Mouse (Mus musculus): ENCODE results near the gene Prkce. TPM values are rescaled to one million over a fixed set of nuclear protein-coding genes. Genes with fewer than 3 reads are reported as not detected.

Gene Prkce
- polyA plus RNA-seq, 1 experiment from 2014 or later = 35.7 TPM

DNA sequence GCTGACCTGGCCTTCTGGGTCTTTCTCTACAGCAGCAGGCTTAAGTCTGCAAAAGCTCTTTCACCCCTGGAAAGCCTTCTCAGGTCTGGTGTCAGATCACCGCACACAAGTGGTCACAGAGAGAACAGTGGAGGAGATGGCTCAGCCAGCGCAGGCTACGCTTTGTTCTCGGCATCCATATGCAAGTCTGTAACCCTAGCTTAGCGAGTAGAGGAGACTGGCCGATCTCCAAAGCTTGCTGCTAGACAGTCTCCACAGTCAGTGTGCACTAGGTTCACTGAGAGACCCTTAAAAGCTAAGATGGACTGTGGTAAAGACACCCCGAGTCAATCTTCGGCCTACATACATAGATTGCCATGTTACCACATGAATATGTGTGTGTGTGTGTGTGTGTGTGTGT lies 164.2 kb downstream of the Prkce start:
- no peak overlapping the region for H3K27ac ChIP-seq (ENCODE audit: low read depth, low read length)
- H3K4me1 ChIP-seq (ENCODE audit: control insufficient read depth, insufficient read depth, low read depth, low read length) = peaks cover 23% of the 10 kb centered on the region
- H3K9ac ChIP-seq (ENCODE audit: low read depth, low read length) = no peak overlapping the region
- ATAC-seq = no peak
- H3K4me2 ChIP-seq (ENCODE audit: low read length) = no peak overlapping the region
- WGBS = 76% methylated on average over 8 of the region's 8 CpGs
- no peaks in the 10 kb centered on the region for H3K36me3 ChIP-seq (ENCODE audit: control insufficient read depth, insufficient read depth, low read length)
- H3K9me3 ChIP-seq (ENCODE audit: control insufficient read depth, low read length) = no peaks in the 10 kb centered on the region
- no peaks in the 10 kb centered on the region for H3K27me3 ChIP-seq (replicated peaks; ENCODE audit: control insufficient read depth, insufficient read depth, low read length)
- no peak overlapping the region for H3K4me3 ChIP-seq (ENCODE audit: low read length)

DNA sequence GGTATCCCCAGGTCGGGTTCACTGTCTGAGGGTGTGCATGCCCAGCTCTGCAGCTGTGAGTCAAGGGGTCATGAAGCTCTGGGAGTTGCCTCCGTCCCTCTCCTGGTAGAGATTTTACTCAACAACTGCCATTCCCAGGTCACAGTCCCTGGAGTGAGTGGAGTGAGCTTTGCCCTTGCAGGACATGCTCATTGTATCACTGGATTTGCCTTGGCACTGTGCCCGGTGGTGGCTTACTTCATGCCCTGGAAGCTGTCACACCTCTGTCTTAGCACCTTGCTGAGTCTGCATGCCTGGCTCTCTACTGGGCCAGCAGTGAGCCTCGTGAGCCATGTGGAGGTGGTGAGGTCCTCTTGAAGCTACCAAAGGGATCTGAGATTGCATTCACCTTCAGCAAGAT lies 167.4 kb downstream of the Prkce start:
- WGBS = 94% methylated on average over 4 of the region's 4 CpGs
- Histone ChIP-seq H3K36me3 (ENCODE audit: control insufficient read depth, insufficient read depth, low read length) (no peaks in the 10 kb centered on the region), H3K27ac (ENCODE audit: low read depth, low read length) (no peak overlapping the region), H3K4me1 (ENCODE audit: control insufficient read depth, insufficient read depth, low read depth, low read length) (peaks cover 14% of the 10 kb centered on the region), H3K9me3 (ENCODE audit: control insufficient read depth, low read length) (no peaks in the 10 kb centered on the region), H3K27me3 (replicated peaks; ENCODE audit: control insufficient read depth, insufficient read depth, low read length) (no peaks in the 10 kb centered on the region), H3K4me3 (ENCODE audit: low read length) (no peak overlapping the region), H3K4me2 (ENCODE audit: low read length) (no peak overlapping the region), H3K9ac (ENCODE audit: low read depth, low read length) (no peak overlapping the region)
- ATAC-seq = no peak

DNA sequence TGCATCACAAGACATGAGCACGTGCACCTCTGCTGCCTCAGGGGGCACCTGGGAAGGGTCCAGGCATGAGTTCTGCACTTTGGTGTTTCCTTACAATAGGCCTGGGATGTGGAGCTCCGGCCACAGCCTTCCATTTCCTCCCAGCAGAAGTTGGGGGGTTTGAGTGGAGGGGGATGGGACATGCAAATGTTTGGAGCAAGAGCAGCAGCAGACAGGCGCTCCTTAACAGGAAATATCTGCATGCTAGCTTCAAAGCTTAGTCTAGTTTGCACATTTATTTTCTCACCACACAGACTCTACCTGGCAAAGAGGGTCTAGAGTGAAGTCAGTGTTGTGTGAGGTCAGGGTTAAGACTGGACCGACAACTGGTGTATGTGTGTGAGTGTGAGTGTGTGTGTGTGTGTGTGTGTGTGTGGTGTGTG lies 169.1 kb downstream of the Prkce start:
- no peaks in the 10 kb centered on the region for H3K4me1 ChIP-seq (ENCODE audit: control insufficient read depth, insufficient read depth, low read depth, low read length)
- no peak overlapping the region for H3K27ac ChIP-seq (ENCODE audit: low read depth, low read length)
- no peaks in the 10 kb centered on the region for H3K27me3 ChIP-seq (replicated peaks; ENCODE audit: control insufficient read depth, insufficient read depth, low read length)
- 78% methylated on average over 4 of the region's 4 CpGs for WGBS
- no peaks in the 10 kb centered on the region for H3K36me3 ChIP-seq (ENCODE audit: control insufficient read depth, insufficient read depth, low read length)
- peak; percentile 37; the same call in 1 of the 2 replicates for ATAC-seq
- no peak overlapping the region for H3K4me2 ChIP-seq (ENCODE audit: low read length)
- no peak overlapping the region for H3K9ac ChIP-seq (ENCODE audit: low read depth, low read length)
- H3K9me3 ChIP-seq (ENCODE audit: control insufficient read depth, low read length) = no peaks in the 10 kb centered on the region
- H3K4me3 ChIP-seq (ENCODE audit: low read length) = no peak overlapping the region

DNA sequence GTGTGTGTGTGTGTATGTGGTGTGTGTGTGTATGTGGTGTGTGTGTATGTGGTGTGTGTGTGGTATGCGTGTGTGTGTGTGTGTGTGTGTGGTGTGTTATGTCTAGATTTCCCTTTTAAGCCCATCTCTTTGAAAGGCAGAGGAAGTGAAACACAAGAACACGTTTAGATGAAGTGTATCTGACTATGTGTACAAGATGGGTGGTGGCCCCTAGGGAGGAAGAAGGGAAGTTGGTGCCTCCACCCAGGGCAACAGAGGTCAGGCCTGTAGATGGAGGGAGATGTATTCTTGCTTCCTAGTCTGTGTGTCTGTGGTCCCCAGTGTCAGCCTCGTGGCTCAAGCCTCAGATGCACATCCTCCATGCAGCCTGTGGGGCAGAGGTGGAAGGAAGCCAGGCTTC lies 169.5 kb downstream of the Prkce start:
- Histone ChIP-seq H3K9me3 (ENCODE audit: control insufficient read depth, low read length) (no peaks in the 10 kb centered on the region), H3K27ac (ENCODE audit: low read depth, low read length) (no peak overlapping the region), H3K4me3 (ENCODE audit: low read length) (no peak overlapping the region), H3K27me3 (replicated peaks; ENCODE audit: control insufficient read depth, insufficient read depth, low read length) (no peaks in the 10 kb centered on the region), H3K4me1 (ENCODE audit: control insufficient read depth, insufficient read depth, low read depth, low read length) (no peaks in the 10 kb centered on the region), H3K36me3 (ENCODE audit: control insufficient read depth, insufficient read depth, low read length) (no peaks in the 10 kb centered on the region), H3K4me2 (ENCODE audit: low read length) (no peak overlapping the region), H3K9ac (ENCODE audit: low read depth, low read length) (no peak overlapping the region)
- ATAC-seq = no peak
- WGBS = 77% methylated on average over 3 of the region's 3 CpGs

DNA sequence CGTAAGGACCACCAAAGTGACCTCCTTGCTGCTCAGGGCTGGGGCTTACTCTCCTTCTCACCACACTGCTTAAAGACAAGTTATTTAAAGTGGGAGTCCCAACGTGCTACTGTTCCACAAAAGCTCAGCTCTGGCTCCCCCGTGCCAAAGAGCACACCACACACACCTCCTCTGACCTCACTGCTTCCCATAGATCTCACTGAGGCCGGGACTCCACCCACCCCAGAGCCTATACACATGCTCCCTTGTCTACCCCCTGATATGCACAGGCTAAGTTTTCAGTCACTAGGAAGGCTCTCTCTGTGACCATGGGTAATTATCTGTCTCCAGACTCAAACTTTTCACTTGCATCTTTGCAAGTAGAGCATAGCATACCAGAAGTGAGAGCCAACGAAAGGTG lies 170.7 kb downstream of the Prkce start:
- no peaks in the 10 kb centered on the region for H3K9me3 ChIP-seq (ENCODE audit: control insufficient read depth, low read length)
- H3K27ac ChIP-seq (ENCODE audit: low read depth, low read length) = no peak overlapping the region
- H3K4me1 ChIP-seq (ENCODE audit: control insufficient read depth, insufficient read depth, low read depth, low read length) = no peaks in the 10 kb centered on the region
- no peak overlapping the region for H3K9ac ChIP-seq (ENCODE audit: low read depth, low read length)
- H3K36me3 ChIP-seq (ENCODE audit: control insufficient read depth, insufficient read depth, low read length) = no peaks in the 10 kb centered on the region
- H3K27me3 ChIP-seq (replicated peaks; ENCODE audit: control insufficient read depth, insufficient read depth, low read length) = no peaks in the 10 kb centered on the region
- no peak for ATAC-seq
- H3K4me3 ChIP-seq (ENCODE audit: low read length) = no peak overlapping the region
- WGBS = 87% methylated on average over 5 of the region's 5 CpGs
- no peak overlapping the region for H3K4me2 ChIP-seq (ENCODE audit: low read length)

DNA sequence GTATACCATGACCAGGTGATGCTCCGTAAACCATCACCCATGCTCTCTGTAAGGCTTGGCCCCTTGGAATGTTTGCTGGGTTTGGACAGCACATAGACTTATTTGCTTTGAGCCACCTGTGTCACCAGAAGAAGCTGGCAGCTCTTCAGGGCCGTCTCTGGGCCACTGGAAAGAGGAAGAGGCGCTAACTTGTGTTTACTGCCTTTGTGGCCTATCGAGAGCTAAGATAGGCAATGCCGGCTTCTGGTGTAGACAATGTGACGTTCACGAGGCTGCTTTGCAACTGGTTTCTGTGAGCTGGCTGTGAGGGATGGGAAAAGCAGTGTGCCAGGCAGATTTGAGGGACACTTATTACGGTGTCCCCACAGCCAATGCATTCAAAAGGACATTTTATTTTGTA lies 176.4 kb downstream of the Prkce start:
- no peaks in the 10 kb centered on the region; the same call in 1 of the 2 replicates for H3K4me1 ChIP-seq (ENCODE audit: control insufficient read depth, insufficient read depth, low read depth, low read length)
- H3K9ac ChIP-seq (ENCODE audit: low read depth, low read length) = no peak overlapping the region
- no peaks in the 10 kb centered on the region for H3K27me3 ChIP-seq (replicated peaks; ENCODE audit: control insufficient read depth, insufficient read depth, low read length)
- no peaks in the 10 kb centered on the region for H3K36me3 ChIP-seq (ENCODE audit: control insufficient read depth, insufficient read depth, low read length)
- ATAC-seq = no peak
- no peak overlapping the region for H3K4me3 ChIP-seq (ENCODE audit: low read length)
- H3K4me2 ChIP-seq (ENCODE audit: low read length) = no peak overlapping the region
- 72% methylated on average over 8 of the region's 8 CpGs for WGBS
- H3K9me3 ChIP-seq (ENCODE audit: control insufficient read depth, low read length) = no peaks in the 10 kb centered on the region
- no peak overlapping the region for H3K27ac ChIP-seq (ENCODE audit: low read depth, low read length)

DNA sequence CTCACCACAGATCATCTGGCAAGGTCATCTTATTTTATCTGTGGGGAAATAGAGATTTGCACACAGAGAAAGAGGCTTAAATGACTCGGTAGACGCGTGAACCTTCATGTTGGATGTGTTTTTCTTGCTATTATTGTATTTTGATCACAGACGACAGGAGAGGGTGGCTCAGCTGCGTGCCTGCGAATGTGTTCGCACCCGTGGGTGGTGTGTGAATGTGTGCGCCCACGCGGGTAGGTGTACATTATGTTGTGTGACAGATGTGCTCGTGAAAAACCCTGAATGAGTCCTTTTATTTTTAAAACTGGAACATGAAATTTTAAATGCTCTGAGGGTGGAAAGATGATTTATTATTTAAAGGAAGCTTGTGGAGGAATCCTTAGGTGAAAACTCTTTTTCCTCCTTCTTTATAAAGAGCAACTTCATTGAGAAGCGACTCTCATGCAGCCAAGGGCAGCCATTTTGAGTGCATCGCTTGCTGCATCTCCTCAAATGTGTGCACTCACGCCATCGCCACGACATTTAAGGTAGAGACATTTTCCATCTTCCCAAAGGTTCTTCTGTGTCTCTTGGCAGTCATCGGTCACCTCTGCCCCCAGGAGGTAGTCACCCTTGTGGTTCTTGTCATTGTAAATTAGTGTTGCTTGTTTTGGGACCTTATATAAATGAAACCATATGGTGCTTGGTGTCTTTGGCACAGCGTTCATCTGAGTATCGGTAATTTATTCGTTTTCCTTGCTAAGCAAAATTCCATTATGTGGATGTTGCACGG lies 177.8 kb downstream of the Prkce start:
- no peak overlapping the region for H3K4me3 ChIP-seq (ENCODE audit: low read length)
- H3K9ac ChIP-seq (ENCODE audit: low read depth, low read length) = no peak overlapping the region
- no peak overlapping the region for H3K27ac ChIP-seq (ENCODE audit: low read depth, low read length)
- no peaks in the 10 kb centered on the region for H3K36me3 ChIP-seq (ENCODE audit: control insufficient read depth, insufficient read depth, low read length)
- WGBS = 77% methylated on average over 22 of the region's 22 CpGs
- H3K4me2 ChIP-seq (ENCODE audit: low read length) = no peak overlapping the region
- no peaks in the 10 kb centered on the region for H3K9me3 ChIP-seq (ENCODE audit: control insufficient read depth, low read length)
- no peak for ATAC-seq
- peaks cover 1% of the 10 kb centered on the region for H3K4me1 ChIP-seq (ENCODE audit: control insufficient read depth, insufficient read depth, low read depth, low read length)
- no peaks in the 10 kb centered on the region for H3K27me3 ChIP-seq (replicated peaks; ENCODE audit: control insufficient read depth, insufficient read depth, low read length)

DNA sequence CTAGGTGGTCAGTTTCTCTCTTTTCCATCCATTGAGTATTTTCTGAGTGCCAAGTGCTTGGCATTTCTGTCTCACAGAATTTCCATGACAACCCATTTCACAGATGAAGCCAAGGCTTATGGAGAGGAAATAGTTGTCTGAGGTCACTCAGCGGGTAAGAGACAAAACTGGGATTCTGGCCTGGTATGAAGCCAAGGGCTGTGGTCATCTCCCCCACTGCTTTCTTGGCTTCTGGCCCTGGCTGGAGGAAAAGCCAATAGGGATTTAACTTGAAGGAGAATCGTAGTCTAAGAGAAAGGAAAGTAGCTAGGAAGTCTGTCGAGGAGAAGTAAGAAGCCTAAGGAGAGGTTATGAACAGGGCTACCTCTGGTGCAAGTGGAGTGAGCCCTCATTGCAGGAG lies 182.7 kb downstream of the Prkce start:
- H3K4me2 ChIP-seq (ENCODE audit: low read length) = peak overlapping the region; percentile 27; the same call in 1 of the 2 replicates
- peak; percentile 31; the same call in 1 of the 2 replicates for ATAC-seq

DNA sequence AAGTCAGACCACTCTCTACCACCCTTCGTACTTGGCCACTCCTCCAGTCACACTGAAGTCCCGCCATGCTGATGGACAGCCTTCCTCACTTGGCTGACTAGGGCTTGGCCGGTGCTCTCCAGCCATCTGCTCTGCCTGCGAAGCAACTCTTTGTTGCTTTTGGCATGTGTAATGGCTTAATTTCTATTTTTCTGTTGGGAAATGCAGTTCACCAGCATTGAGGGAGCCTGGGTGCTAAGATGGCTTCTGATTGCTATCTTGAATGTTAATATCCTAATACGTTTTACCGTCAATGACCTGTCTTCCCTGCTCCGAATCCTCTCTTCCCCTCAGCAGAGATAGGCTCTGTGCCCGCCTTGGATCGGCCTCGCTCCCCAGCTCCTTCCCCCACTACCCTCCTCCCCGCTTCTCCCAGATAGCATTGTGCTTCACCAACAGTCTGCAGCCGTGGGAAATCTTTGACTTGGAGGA lies 183.2 kb downstream of the Prkce start:
- 34% methylated on average over 12 of the region's 12 CpGs for WGBS
- no peaks in the 10 kb centered on the region for H3K27me3 ChIP-seq (replicated peaks; ENCODE audit: control insufficient read depth, insufficient read depth, low read length)
- peak; percentile 62 for ATAC-seq
- no peak overlapping the region for H3K9ac ChIP-seq (ENCODE audit: low read depth, low read length)
- peak overlapping the region; percentile 27 for H3K4me2 ChIP-seq (ENCODE audit: low read length)
- peaks cover 13% of the 10 kb centered on the region for H3K4me1 ChIP-seq (ENCODE audit: control insufficient read depth, insufficient read depth, low read depth, low read length)
- H3K36me3 ChIP-seq (ENCODE audit: control insufficient read depth, insufficient read depth, low read length) = no peaks in the 10 kb centered on the region
- peak overlapping the region; percentile 42 for H3K27ac ChIP-seq (ENCODE audit: low read depth, low read length)
- no peak overlapping the region for H3K4me3 ChIP-seq (ENCODE audit: low read length)
- no peaks in the 10 kb centered on the region for H3K9me3 ChIP-seq (ENCODE audit: control insufficient read depth, low read length)

More for the DNA sequence above, 182.7 kb downstream of the Prkce start:
- no peaks in the 10 kb centered on the region for H3K9me3 ChIP-seq (ENCODE audit: control insufficient read depth, low read length)
- no peak overlapping the region for H3K9ac ChIP-seq (ENCODE audit: low read depth, low read length)
- WGBS = 55% methylated on average over 3 of the region's 3 CpGs
- no peaks in the 10 kb centered on the region for H3K27me3 ChIP-seq (replicated peaks; ENCODE audit: control insufficient read depth, insufficient read depth, low read length)
- H3K4me3 ChIP-seq (ENCODE audit: low read length) = no peak overlapping the region
- peaks cover 11% of the 10 kb centered on the region for H3K4me1 ChIP-seq (ENCODE audit: control insufficient read depth, insufficient read depth, low read depth, low read length)
- H3K27ac ChIP-seq (ENCODE audit: low read depth, low read length) = peak overlapping the region; percentile 42
- no peaks in the 10 kb centered on the region for H3K36me3 ChIP-seq (ENCODE audit: control insufficient read depth, insufficient read depth, low read length)
